Mouse (Mus musculus) adrenal gland, adult 2 months (tissue): Measurements from ENCODE around the gene Prpf31. TPM values are rescaled to one million over a fixed set of nuclear protein-coding genes. Genes with fewer than 3 reads are reported as not detected.
A peak's percentile ranks its signal among the peaks of the same experiment; 100 is the strongest.

Experiments used
- DNase-seq: peaks from one replicate; pipeline ENCODE4 v3.0.0; 2021
- polyA plus RNA-seq: library from polyadenylated mRNA; depleted of rRNA; stranded (reverse); fragments of >200 nt; gene quantifications from 2 replicates; pipeline ENCODE4 v1.2.3, GENCODE M21; 2012
- total RNA-seq, 2 experiments: library from RNA; stranded (reverse); gene quantifications; 2 replicates each; pipeline ENCODE4 v1.2.3; 2021

Gene Prpf31
- total and polyA plus RNA-seq, 3 experiments: 33.7 to 53.1 (median 36.8) TPM

- no peak for DNase-seq
These were observed 755 bp upstream of the Prpf31 start for GRCm38 (mm10) chr7:3629030-3629429.

- no peak for DNase-seq
These were observed 662 bp downstream of the Prpf31 start for GRCm38 (mm10) chr7:3630478-3630815.

DNA sequence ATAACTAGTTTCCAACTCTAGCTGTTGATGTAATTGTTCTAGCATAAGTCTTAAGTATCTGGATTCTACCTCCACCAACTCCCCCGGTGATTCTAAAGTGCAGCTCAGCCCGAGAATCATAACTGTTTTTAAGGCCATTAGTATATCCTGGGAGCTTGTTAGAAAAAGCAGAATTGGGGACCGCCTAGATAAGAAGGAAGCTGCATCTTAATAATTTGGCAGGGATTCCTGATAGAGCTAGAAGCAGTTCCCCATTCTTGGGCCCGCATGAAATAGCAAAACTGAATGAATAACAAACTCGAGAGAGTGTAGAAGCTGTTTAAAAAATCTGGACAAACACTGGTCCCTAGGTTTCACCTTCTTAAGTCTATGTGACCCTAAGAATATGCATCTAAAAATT, 13.6 kb downstream of the Prpf31 start:
- no peak for DNase-seq

- no peak for DNase-seq
These were observed 14.1 kb downstream of the Prpf31 start for GRCm38 (mm10) chr7:3643843-3644242.

GRCm38 (mm10) chr7:3644348-3644671, 14.5 kb downstream of the Prpf31 start:
- no peak for DNase-seq

DNA sequence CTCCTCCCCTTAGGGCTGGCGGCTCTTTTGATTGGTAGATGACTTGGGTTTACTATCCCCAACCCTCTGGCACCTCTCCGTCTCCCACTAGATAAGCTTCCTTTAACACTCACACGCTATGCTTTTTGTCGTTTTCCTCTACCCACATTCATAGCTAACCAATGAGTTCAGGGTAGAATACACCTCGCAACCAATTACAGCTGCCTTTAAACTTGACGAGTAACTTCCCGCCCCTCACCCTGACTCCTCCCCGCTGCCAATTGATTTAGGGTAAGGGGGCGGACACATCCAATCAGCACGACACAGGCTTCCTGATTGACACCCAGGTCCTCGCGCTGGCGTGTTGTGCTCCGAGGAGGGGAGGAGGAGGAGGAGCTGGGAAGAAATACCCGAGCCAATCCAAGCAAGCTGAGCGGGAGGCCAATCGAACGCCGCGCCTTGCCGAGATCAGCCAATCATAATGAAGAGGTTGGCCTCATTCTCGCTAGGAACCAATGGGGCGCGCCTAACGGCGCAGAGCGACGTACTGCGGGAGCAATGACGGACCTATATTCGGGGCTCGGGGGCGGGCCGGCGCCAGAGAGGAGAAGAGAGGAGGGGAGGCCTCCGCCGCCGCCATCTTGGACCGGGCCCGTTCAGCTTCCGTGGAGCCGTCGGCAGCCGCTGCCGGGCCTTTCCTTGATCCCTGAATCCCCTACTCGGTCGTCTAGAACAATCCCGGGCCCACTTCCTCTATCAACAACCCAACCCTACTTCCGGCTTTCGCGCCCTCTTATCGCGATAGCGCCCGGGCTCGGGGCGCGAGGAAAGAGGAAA, 15.1 kb downstream of the Prpf31 start, which contains the start of gene Cnot3:
Gene Cnot3, plus strand, starts transcription at position 597 of the 816 bp plus-strand sequence.
- peak; percentile 99 for DNase-seq

GRCm38 (mm10) chr7:3645488-3646025, 15.8 kb downstream of the Prpf31 start:
- DNase-seq: no peak

DNA sequence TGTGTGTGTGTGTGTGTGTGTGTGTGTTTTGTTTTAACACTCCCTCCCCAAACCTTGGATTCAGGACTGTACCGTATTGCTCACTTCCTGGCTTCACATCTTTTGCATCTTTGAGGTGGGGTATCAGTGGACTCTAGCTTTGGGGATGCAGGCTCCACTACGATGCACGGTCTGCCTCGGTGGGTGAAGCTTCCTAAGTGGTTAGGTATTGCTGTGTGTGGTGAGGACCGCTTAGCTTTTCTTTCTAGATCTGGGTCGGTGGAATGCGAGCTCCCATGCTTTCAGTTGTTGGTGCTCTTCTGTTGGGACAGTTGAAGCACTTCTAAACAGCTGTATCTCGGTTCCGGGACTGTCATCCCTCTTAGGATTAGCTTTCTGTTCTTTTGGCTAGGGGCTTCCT, 16.4 kb downstream of the Prpf31 start:
- DNase-seq: no peak

GRCm38 (mm10) chr7:3646641-3647040, 16.9 kb downstream of the Prpf31 start:
- DNase-seq: no peak

DNA sequence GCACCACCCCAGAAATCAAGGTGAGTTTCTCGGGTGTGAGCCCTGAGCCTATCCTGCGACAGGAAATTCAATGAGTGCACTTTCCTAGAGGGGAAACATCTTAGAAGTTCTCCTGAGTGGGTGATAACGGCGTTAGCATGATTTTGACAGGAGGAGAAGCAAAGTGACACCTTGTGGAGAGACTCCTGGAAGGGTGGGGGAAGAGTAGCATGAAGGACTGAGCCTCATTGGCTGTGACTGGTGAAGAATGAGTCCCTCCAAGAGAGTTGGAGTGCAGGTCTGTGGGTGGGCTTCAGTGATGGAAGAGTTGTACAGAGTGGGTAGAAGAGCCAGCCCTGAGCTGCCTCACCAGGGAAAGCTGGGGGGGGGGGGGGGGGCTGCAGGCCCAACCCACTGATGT, 27.2 kb downstream of the Prpf31 start:
- DNase-seq: no peak

DNA sequence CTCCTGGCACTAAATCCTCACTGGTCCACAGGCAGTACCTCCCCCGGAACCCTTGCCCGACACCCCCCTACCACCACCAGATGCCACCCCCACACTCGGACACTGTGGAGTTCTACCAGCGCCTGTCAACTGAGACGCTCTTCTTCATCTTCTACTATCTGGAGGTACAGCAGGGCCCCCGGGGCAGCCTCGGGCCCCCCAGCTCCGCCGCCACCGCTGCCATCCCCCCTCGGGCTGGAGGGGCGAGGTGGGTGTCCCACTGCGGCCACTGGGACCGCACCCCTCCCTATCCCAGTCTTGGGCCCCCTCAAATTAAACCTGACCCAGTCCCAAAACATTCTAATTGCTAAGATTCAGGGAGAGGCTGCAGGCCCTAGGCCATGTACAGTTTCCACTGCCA, 28.8 kb downstream of the Prpf31 start:
- DNase-seq: no peak

DNA sequence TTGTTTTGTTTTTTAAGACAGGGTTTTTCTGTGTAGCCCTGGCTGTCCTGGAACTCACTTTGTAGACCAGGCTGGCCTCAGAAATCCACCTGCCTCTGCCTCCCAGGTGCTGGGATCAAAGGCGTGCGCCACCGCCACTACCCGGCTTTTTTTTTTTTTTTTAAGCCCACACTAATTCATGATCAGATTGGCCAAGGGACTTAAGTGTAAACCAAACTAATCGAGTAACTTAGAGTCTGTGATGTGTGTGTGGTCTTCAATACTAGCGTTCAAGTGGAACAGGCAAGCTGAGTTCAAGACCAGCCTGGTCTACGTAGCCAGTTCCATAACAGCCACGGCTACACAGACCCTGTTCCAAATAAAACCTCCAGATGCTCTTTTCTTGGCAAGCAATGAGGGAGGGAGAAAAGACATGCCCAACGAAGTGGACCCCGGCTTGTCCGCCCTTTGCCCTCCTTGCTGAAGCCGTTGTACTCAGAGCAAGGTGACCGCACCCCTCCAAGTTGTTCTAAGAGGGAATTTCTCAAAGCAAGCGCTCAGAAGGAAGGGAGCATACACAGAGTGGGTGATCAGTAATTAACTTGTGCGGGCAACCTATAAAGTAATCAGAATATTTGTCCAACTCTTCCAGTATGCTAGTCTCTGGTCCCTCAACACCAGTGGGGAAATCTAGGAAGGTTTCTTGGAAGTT, 34.9 kb downstream of the Prpf31 start:
- no peak for DNase-seq

GRCm38 (mm10) chr7:3665215-3666114, 35.7 kb downstream of the Prpf31 start, which contains the start of gene Leng1:
TSS of gene Leng1 (minus strand) at chr7:3665840.
- peak; percentile 98 for DNase-seq

DNA sequence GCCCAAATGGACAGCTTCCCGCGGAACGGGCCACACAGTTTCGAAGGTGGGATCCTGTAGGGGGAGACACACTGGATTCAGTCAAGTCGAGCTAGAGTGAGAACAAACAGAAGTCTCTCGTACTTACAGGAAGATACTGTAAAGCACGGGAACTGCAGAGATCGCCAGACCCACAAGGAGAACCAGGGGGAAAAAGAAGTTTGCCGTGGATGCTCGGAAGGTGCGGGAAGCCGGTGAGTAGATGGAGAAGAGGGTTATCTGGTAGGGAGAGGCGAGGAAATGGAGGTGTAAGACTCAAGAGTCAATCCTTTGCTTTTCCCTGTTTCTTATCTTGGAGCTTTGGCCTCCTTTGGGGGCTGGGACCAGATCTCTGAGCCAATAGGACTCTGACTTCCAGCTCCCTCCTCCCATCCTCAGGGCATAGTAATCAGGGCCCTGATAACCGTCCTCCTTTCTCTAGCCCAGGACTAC, 37.2 kb downstream of the Prpf31 start:
- DNase-seq: peak; percentile 57

GRCm38 (mm10) chr7:3674507-3675227, 44.9 kb downstream of the Prpf31 start:
- DNase-seq: peak; percentile 82

DNA sequence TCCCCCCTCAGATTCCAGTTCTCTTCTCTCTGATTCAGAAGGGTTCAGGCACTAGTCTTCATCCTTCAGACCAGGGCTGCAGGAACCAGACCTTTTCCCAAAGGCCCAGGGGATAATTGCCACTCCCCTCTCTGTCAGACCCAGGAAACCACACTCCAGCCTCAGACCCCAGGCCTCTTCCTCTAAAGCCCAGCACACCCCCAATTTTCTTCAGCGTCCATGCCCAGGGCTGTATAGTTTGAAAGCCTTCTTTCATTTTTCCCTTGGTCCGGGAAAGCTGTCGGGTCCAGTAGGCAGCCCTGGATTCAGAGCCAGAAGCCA, 45.4 kb downstream of the Prpf31 start:
- DNase-seq: no peak

DNA sequence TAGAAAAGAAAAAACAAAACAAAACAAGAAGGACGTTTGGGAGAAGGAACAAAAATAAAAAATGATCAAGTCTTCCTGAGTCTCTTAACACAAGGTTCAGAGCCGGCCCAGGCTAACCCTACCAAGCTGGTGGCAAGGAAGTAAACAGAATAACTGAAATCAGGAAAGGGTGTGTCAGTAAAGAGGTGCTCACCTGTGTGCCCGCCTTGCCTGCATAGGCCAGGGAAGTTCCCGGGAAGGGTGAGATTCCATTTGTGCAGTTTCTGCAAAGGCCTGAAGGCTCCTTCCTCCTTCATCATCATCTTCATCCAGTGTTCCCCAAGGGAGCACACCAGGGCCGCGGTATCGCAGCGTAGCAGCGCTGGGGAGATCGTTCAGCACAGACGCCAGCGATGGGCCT, 46.6 kb downstream of the Prpf31 start:
- DNase-seq: no peak

DNA sequence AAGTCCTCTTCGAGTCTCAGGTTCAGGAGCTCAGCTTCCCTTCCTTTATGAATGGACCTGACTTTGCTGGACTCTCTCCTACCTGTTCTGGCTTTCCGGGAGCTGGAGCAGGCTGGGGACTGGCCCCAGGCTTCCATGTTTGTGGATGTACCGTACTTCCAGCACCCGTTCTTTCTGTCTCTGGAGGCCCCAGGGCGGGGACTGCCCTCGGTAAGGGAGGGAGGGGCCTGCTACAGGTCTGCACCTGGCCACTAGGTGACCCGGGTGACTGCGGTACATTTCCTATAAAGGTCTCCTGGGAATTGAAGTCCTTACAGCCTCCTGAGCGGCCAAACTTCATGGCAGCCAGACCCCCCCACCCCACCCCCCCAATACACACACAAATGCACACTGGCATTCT, 47.6 kb downstream of the Prpf31 start, which contains the start of gene Tmc4:
Gene Tmc4, minus strand, starts transcription at position 212 of the 400 bp plus-strand sequence.
- no peak for DNase-seq

- DNase-seq: no peak
These were observed 54.2 kb downstream of the Prpf31 start for GRCm38 (mm10) chr7:3683908-3684550.

DNA sequence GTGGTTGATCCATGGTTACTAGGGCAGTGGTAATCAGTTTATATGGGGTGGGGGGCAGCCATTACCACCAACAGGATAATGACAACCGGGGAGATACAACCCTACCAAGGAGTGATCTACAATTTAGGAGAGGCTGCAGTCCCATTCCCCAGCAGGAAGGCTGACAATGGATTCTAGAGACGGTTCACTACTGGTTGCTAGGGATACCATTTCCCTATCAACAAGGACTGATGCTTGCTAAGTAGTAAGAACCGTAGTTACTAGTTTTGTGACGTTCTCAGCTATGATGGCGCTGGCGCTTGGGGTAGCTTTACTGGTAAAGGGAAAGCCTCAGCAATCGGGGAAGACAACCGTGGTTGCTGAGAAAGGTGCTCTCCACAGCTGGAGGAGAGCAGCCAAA, 54.9 kb downstream of the Prpf31 start:
- DNase-seq: no peak
